Mouse (Mus musculus) cerebellum, adult 2 months (tissue): ENCODE measurements at regions not wholly inside any gene's neighbourhood (a gene's known extent, or its start where the extent isn't known, plus 50 kb on each side); places are given as distances from the start of the nearest gene placed in this dataset.

Experiments used
- CTCF ChIP-seq: fragments of 200-500 bp; IDR thresholded peaks from 2 replicates; pipeline ENCODE4 v1.5.1; 2011; ENCODE audit warnings: low read depth, mild to moderate bottlenecking, control low read depth, low read length, moderate library complexity, borderline replicate concordance; ENCODE audit not compliant: insufficient read depth
- POLR2A ChIP-seq: fragments of 200-500 bp; IDR thresholded peaks from 2 replicates; pipeline ENCODE4 v1.6.1; 2011; ENCODE audit warnings: low read length, control low read depth, borderline replicate concordance; ENCODE audit not compliant: insufficient read depth

GRCm38 (mm10) chr3:51004216-51004615 is 220.0 kb upstream of the Noct start:
- TF ChIP-seq CTCF (no peak), POLR2A (no peak)
